Mouse (Mus musculus): Measurements from ENCODE around the gene Zdhhc8.

GRCm38 (mm10) chr16:18186798-18187197, 48.1 kb downstream of the Zdhhc8 start:
- TF ChIP-seq CTCF (IDR thresholded peaks at IDR 0.05; ENCODE audit: low read depth): no peak
- no peak for TF ChIP-seq EP300 (optimal IDR thresholded peaks at IDR 0.05)

Measured in stomach, postnatal 0 days (tissue).